Mouse (Mus musculus) forelimb bud, embryonic 11.5 days (tissue): Measurements from ENCODE around the gene Slc43a1.

Experiments
- DNase-seq: peaks from one replicate; pipeline ENCODE4 v3.0.0-alpha.2; 2012; ENCODE audit warnings: low read depth, low spot score

Slc43a1 gene

DNA sequence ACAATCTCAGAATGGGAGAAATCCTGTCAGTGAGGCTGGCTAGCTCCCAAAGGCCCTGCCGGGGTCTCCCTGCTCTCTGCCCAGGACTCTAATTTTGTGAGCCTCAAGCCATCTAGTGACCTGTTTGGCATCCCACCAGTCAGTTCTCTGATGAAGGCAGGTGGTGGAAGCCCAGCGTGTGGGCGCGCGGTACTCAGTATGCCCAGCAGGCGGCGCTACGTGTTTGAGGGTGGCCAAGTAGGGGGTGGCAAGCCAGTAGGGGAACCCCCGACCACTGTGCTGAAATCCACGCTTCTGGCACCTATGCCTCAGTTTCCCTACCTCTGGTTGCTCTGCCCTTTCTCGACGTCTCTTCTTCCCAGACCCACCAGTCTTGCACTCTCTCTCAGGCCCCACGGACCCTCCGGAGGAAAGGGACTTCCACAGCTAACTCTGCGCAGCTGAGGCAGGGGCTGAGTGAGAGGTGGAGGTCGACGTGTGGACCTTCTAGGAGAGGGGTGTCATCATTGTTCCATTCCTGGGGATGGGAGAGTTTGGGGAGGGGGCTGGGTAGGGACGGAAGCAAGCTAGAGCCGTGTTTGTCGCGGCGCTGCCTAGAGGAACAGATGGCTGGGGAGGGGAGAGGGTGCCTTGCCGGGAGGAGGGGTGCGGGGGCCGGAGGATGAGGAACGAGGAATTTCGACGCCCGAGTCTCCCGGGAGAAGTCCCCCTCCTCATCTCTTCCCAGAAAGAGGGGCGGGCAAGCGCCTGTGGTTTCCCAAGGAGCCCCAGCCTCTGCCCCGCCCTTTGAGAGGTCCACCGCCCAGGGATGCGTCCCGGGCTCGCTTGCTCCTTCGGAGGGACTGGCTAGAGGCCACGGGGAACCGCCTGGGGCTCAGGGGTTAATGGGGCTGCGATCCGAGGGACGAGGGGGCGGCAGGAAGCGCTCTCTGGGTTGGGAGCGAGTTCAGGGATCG, 27.2 kb downstream of the Slc43a1 start:
- DNase-seq: no peak

GRCm38 (mm10) chr2:84868521-84868943, 29.9 kb downstream of the Slc43a1 start:
- DNase-seq: peak; percentile 62

GRCm38 (mm10) chr2:84868977-84869376, 30.3 kb downstream of the Slc43a1 start:
- DNase-seq: no peak

GRCm38 (mm10) chr2:84870623-84871160, 32.0 kb downstream of the Slc43a1 start:
- DNase-seq: no peak

- DNase-seq: no peak
These were observed 33.6 kb downstream of the Slc43a1 start for GRCm38 (mm10) chr2:84872105-84872716.

- DNase-seq: no peak
These were observed 37.2 kb downstream of the Slc43a1 start for GRCm38 (mm10) chr2:84875842-84876241.

DNA sequence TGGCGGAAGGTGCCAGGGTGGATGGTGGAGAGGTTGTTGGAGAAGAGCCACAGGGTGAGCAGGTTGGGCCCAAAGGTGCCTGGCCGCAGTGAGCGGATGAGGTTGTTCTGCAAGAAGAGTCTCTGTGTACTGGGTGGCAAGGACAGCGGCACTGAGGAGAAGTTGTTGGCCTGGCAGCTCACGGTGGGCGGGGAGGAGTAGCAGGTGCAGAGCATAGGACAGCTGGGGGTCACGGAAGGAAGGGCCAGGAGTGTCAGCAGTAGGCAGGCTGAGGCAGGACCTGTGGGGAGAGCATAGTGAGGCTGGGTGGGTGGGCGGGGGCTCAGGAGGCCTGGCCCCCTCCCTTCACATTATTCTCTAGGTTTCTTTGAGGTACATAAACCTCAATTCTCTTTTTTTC, 41.9 kb downstream of the Slc43a1 start:
- no peak for DNase-seq

GRCm38 (mm10) chr2:84882606-84883005, 44.0 kb downstream of the Slc43a1 start:
- no peak for DNase-seq

GRCm38 (mm10) chr2:84883084-84883483, 44.4 kb downstream of the Slc43a1 start:
- no peak for DNase-seq

DNA sequence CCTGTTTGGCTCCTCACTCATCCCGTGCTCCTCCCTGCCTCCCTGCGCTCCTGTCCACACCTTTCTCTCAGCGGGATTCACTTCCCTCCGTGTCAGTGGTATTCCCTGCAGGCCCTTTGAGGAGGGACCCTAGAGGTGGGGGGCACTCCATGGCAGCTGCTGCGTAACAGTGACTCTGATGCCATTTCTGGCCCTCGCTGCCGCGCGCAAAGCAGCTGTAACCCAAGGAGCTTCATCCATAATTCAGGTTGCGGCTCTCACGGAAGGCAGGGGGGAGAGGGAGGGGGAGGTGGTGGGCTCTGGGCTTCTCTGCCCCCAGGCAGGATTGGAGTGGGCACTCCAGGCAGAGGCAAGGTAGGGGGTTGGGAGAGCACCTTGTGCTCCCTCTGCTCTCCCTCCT, 44.9 kb downstream of the Slc43a1 start:
- no peak for DNase-seq

- no peak for DNase-seq
These were observed 45.3 kb downstream of the Slc43a1 start for GRCm38 (mm10) chr2:84883942-84884341.

GRCm38 (mm10) chr2:84884611-84885010, 46.0 kb downstream of the Slc43a1 start:
- no peak for DNase-seq

GRCm38 (mm10) chr2:84885084-84886055, 46.7 kb downstream of the Slc43a1 start:
- no peak for DNase-seq

DNA sequence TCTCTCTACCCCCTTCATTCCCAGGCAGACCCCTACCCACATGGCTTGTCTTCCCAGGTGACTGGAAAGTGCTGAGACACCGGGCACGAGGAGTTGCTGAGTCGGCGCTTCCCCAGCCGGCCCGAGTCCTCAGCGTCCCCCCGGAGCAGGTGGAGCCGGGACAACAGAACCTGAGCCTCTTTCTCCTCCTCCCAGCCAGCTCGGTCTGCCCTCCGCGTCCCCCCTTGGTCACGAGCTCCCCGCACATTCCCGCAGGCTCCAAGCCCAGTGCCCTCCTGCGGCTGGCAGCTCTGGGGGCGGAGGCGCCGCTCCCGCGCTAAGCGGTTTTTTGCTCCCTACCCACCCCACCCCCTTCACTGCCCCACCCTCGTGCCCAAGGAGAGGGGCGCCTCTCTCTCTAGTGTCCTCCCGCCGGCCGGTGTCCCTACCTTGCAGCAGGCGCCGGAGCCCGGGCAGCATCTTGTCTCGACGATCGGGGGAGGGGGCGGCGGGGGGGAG, 47.6 kb downstream of the Slc43a1 start, which contains the start of gene Rtn4rl2:
TSS of gene Rtn4rl2 (minus strand) at position 477 of the 498 bp plus-strand sequence.
- DNase-seq: no peak

DNA sequence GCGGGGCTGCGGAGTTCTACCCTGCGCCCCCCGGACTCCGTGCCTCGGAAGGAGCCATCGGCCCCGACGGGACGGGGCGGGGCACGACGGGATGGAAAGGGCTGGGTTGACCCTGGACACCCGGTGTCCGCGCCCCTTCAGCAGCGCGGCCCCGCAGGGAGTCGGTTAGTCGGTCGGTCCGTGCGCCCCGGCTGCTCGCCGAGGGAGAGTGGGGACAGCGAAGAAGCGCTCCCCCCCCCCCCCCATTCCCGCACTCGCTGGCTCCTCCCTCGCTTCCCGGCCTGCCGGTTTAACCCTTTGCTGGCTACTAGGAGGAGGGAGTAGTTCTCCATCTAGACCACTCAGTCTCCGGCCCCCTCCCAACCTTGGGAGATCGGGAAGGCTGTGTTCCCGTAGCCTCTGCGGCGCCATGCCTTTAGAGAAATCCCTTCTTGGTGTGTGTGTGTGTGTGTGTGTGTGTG, 48.2 kb downstream of the Slc43a1 start:
- DNase-seq: no peak

DNA sequence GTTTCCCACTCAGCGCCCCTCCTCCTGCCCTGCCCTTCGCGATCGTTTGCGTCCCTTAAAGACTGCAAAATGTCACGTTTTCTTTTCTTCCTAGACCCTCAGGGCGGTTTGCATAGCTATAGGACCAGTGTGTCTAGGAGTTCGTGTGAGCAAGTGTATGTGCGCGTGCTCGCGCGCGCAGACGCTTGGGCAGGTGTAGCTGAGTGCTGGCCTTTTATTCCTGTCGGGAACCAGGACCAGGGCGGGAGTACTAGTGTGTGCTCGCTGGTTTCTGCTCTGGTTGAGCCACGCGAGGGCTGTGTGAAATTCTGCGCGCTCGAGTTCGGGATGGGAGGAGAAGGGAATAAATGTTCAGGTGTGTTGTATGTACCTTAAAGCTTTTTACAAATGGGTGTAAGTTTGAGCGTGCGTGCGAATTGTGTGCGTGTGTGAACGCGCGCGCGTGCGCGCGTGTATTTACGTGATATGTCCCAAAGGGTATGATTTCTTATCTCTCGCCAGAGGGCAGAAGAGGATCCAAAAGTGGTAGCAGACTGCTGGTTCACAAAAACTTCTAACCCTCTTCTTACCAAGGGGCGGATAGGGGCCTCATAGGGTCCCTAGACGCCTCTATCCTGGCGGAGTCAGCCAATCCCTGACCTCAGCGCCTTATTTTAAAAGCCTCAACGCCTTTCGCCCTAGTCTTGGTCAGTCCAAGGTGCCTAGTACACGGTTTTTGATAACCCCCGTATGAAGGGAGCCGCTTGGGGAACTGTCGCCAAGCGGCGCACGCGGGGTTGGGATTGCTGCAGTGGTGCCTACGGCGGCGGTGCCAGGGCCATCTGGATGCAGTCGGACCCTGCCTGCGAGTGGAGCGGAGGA, 49.0 kb downstream of the Slc43a1 start:
- DNase-seq: no peak

DNA sequence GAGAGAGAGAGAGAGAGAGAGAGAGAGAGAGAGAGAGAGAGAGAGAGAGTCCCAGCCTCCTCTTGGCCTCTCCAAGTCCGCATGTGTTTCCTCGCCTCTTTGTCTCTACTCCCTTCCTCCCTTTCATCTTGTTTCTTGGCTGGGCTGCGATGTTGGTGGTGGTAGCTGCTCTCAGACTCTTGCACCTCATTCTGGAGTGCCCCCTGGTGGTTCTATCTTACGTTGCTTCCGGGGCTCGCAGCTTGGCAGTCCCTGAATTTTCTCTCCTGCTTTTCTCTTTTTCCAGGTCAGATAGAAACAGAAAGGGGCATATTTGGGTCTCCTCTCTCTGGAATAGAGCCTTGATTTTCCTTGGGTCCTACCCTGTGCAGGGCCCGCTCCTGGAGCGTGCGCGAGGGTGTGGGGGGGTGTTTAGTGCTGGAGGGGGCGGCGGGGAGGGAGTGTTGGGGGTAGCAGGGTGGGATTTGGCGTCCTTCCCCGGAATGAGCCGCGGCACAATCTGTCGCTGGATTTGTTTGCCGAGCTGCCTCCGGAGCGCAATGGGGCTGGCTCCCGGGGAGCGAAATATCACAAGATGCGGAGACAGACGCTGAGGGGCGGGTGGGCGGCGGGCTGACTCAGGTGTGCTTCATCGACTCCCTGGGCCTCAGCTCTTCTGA, 50.1 kb downstream of the Slc43a1 start:
- DNase-seq: peak; percentile 73

DNA sequence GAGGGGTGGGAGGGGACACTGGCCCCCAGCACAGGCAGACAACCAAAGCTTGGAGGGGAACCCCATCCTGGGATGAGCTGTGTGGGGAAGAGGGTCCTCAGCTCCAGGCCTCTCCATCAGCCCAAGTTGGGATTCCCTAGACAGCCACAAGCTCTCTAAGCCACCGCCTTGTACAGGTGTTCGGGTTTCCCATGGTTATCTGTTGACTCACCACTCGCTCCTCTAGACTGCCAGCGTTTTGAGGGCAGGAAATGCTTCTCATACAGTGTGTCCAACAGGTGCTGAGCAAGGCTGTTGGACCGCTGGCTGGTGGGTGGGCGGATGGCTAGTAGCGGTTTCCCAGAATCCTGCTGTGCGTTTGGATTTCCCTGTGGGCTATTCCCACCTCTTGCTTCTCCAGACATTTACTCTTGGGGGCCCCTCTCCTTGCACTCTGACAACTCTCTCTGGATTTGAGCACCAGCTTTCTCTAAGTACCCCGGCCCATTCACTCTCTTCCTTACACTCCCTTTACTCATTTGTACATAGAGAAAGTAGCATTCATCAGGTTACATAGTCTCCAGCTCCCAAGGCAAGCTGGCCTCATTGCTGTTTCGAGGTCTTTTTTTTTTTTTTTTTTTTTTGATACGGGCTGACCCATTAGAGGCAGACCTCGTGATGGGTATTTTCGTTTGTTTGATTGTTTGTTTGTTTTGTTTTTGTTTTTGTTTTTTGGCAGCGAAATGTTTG, 50.8 kb downstream of the Slc43a1 start:
- no peak for DNase-seq

- peak; percentile 70 for DNase-seq
These were observed 51.3 kb downstream of the Slc43a1 start for GRCm38 (mm10) chr2:84890045-84890340.
